Mouse (Mus musculus): Measurements from ENCODE around the gene Tcf3.

The Tcf3 gene

DNA sequence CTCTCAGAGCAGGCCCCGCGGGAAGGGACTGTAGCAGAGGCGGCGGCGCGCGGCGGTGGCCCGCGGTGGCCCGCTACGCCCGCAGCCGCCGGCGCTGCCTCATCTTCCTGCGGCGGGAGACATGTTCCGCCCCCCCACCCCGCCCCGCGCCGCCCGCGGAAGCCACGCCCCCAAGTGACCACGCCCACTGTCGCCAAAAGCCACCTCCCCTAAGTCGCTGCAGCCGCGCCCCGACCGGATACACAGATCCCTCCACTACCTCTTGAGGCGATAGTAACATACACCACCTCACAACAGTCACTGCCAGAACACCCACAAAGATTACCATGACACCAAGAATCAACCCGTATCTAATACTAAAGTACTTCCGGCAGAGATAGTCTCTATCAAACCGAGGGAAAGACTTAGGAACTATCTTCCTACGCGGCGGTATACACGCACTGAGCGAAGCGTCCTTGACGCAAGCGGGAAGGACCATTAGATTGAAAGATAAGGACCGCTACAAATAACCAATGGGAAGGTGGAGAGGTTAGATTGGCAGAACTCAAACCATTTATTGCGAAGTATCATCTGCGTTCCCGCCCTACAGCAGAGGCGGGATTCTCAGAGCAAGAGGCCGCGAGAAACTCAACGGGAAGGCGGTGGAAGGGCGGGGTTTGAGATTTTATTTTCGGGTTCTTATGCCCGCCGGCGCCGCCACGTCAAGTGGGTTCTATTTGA is at the start of gene Tcf3:
Tcf3 (minus strand) TSS at position 135 of the 720 bp plus-strand sequence.
- DNase-seq (ENCODE audit: low read depth, low spot score) = peak; percentile 100

DNA sequence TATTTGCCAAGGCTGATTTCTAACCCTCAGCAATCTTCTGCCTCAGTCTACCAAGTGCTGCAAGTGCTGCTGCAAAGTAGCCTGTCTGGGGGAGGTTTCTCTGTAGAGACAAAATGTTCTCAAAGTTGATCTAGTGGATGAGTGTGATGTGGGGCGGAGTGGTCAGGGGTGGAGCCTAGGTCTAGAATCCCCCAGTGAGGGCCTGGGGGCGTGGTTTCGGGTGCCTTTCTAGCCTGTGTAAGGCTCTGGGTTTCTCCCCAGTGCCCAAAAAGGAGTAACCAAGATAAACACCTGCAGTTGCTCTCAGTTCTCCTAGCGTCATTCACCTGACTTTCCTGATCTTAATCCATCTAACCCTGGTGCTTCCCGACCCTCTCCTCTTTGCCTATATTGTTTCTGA is 47.6 kb upstream of the Tcf3 start:
- DNase-seq (ENCODE audit: low read depth, low spot score) = peak; percentile 75

DNA sequence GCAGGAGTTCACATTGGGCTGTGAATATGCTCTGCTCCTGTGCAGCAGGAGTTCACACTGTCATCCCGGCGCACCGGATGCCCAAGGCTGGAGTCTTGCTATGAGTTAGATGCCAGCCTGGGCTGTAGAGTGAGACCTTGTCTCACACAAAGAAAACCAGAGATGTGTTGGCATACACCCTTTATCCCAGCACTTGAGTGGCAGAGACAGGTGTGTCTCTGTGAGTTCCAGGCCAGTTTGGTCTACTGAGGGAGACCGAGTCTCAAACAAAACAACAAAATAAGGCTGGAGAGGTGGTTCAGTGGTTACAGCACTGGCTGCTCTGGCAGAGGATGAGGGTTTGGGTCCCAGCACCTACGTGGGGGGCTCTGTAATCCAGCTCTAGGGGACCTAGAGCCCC is 45.1 kb upstream of the Tcf3 start:
- DNase-seq (ENCODE audit: low read depth, low spot score) = no peak

DNA sequence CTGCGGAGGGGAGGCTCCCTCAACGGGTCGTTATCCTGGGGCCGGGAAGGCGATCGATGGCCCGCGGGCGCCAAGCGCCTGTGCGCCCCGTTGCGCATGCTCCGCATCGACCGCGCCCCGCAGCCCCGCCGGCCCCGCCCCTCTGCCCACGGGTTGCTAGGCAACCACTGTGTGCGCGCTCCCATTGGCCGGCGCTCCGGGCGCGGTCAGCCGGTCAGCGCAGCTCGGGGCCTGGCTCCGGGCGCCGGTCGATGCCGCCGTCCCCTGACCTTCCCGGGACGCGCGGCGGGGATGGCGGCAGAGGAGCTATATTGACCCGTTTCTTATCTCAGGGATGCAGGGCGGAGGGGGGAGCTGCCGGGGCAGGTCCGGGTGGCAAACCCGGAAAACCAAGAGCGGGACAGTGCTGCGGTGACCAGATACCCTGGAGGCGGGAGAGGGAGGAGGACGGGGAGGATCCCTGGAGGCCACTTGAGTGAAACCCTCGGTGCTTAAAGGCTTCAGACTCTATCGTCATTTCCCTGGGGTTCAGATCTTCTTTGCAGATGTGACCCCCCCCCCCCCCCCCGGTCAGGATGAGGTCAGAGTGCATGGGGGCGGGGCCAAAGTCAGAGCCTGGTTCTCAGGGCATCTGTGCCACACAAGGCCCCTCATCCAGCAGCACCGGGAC is 42.0 kb upstream of the Tcf3 start:
- peak; percentile 76 for DNase-seq (ENCODE audit: low read depth, low spot score)

DNA sequence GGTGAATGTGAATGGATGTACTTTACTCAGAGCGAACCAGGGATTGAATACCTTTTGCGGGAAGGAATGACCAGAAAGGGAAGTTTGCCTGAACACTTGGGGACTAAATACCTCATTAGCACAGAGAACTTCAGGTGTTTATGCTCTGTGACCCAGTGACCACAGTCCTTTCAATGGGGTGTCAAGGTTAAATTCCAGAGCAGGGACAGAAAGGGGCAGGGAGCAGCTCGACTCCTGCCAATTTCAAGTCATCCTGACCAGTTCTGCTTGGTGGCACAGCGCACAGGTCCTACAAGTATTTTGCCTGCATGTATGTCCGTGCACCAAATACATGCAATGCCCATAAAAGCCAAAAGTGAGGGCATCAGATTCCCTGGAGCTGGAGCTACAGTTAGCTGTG is 31.6 kb upstream of the Tcf3 start:
- no peak for DNase-seq (ENCODE audit: low read depth, low spot score)

DNA sequence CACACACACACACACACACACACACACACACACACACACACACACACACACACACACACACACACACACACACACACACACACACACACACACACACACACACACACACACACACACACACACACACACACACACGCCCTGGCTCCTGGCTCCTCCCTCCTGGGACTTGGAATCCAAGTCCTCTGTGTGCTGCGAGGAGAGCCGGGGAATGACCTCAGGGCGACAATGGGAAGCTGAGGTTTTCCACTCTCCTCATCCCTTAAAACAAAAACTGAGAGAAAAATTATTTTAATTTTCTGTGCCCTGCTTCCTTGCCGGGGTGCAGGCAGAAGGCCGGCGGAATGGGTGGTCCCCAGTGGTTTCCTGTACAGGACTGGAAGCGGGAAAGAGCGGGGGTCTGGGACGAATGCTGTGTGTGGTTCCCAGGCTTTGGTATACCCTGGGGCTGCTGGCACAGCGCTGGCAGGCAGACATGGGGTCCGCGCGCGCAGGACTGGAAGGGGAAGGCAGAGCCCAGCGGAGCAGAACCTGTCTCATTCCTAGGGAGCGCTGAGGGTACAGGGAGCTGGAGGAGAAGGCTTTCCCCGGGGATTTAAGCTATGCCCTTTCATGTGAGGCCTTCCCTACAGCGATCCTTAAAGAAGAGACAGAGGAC is 31.1 kb upstream of the Tcf3 start:
- peak; percentile 44 for DNase-seq (ENCODE audit: low read depth, low spot score)

DNA sequence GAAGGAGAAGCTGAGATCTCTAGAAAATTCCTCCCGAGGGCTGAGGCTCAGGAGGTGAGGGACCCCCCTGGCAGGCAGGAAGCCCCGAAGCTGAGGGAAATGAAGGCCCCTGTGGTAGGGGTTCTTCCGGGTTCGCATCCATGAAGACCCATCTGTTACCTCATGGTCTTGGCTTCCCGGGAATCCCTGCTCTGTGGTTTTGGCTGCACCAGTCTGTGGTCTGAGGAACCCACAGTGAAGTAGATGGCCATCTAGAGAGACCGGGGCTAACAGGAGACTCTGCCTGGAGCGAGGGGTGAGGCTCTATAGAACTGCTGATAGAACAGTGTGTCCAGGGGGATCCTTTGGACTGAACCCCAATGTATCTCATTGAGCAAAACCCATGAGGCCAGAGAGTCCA is 27.9 kb upstream of the Tcf3 start:
- DNase-seq (ENCODE audit: low read depth, low spot score) = no peak

DNA sequence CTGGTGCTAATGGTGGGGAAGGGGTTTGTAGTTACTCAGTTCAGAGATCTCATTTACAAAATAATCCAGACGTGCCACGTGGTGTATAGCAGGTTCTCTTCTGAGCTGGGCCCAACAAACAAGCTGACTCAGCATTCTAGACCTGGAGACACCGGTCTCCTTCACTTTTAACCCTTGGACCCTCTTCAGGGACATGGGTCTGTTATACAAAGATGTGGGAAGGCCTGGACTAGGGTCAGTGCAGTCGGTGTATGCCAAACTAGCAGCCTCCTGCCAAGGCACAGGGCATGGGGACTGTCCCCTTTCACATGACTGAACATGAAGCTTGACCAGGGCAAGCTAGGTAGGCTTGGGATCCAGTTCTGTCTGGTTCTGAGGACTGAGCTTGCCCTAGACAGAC is 26.9 kb upstream of the Tcf3 start:
- no peak for DNase-seq (ENCODE audit: low read depth, low spot score)

DNA sequence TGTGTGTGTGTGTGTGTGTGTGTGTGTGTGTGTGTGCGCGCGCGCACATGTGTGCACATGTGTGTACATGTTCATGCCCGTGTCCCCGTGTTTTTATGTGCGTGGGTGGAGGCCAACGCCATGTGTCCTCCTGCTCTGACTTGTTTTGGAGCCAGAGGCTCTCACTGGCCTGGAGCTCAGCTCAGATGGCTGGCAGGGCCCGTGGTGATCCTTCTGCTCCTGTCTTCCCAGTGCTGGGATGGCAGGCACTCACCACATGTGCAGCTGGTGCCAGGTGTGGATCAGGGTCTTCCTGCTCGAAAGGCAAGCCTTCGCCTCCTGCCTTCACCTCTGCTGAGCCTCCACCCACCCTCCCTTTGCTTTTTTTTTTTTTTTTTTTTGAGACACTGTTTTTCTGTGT is 26.2 kb upstream of the Tcf3 start:
- no peak for DNase-seq (ENCODE audit: low read depth, low spot score)

DNA sequence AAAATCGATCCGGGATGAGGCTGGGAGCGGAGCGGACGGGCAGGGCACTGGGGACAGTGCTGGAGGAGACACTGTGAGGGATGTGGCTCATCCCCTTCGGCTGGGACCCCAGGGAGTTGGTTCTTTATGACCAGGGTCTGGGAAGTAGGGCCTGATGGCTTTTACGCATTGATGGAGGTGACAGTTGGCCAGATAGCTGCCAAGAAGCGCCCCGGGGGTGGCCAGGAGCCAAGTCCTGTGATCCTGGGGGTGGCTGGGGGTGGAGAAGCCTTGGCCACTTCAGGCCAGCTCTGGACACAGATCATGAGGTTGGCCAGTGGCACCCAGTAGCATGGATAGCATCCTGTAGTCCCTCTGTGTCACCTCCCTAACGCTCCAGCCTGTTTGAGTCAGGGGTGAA is 25.8 kb upstream of the Tcf3 start:
- DNase-seq (ENCODE audit: low read depth, low spot score) = no peak

DNA sequence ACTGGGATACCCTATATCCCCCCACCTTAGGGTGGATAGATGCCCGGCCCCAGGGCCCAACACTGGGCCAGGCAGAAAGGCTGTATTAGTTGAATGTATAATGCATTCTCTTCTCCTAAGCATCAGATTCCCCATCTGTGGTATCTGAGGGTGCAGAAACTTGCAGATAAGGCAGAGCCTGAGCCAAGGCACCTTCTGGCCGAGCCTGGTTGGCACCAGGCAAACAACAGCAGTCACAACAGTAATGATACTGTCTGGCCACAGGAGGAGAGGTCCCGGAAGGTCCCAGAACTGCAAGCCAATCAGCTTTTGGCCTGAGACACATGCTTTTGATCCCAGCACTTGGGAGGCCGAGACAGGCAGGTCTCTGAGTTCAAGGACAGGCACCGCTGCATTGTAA is 22.2 kb upstream of the Tcf3 start:
- no peak for DNase-seq (ENCODE audit: low read depth, low spot score)

DNA sequence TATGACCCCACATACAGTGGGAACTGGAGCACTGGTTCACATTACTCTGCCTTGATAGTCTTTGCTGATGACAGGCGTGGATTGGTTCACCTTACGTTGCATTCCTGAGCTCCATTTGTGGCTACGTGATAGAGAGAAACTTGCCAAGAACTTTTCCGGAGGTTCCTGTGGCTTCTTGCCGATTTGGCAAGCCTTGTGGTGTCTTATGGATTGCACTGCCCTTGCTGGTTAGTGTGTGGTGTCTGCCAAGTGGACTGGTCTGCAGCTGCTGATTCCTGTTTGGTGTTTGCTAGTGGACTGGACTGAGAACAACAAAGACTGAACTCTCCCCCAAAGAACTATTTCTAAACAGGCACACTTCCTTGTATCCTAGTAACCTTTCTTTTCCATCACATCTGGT is 21.3 kb upstream of the Tcf3 start:
- DNase-seq (ENCODE audit: low read depth, low spot score) = no peak

DNA sequence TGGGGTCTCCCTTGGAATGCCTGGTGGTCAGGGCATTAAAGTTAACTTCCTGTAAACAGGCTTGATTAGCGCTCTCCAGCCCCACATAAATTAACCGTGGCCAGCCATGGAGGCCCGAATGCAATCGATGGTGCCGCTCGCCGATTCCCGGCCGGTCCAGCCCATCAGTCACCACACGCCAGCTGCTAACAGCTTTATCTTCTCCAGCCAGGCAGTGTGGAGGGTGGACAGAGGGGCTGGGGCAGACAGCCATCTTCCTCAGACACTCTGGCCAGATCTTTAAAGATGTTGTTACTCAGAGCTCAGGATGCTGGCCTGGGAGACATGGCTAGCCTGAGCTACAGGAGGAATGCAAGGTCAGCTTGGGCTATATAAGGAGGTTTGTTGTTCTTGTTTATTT is 20.2 kb upstream of the Tcf3 start:
- DNase-seq (ENCODE audit: low read depth, low spot score) = no peak

DNA sequence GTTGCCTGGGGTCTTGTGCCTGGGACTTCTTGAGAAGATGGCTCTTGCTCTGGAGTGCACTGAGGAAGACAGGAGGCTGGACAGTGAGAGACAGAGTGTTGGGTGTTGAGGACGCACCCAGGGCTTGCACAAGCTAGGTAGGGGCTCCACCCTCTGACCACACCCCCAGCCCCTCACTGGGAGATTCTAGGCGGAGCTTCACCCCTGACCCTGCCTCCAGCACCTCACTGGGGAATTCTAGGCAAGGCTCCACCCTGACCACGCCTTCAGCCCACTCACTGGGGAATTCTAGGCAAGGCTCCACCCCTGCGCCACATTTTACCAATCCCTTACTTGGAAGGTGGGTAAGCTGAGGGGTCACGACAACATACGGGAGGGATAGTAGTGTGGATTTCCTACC is 17.2 kb upstream of the Tcf3 start:
- peak; percentile 97 for DNase-seq (ENCODE audit: low read depth, low spot score)

DNA sequence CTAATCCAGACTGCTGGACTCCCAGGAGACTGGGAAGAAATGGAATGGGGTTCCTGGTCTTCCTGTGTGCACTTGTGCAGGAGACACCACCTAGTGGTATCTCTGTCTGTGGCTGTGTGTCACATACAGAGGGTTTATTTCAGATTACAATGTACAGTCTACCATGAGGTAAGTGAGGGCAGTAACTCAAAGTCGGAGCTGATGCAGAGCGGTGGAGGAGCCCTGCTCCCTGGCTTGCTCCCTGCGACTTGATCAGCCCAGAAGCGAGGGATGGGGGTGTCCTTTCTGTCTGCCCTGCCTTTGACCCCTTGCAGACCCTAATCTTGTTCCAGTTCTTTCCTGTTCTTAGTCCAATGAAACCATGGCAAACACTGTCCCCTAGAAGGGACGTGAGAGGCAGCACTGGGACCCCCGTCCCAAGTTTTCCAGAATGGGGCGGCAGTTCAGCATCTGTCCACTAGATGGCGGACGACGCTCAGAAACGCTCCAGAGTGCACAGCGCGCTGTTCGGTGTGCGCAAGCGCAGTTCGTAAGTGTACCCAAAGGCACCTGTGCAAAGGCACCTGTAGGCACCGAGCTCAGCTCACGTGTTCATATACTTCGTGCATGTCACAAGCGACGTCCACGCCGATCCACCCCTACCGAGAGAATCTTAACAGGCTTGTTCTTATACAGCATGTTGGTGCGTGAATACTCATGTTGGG is 12.6 kb upstream of the Tcf3 start:
- peak; percentile 82 for DNase-seq (ENCODE audit: low read depth, low spot score)

DNA sequence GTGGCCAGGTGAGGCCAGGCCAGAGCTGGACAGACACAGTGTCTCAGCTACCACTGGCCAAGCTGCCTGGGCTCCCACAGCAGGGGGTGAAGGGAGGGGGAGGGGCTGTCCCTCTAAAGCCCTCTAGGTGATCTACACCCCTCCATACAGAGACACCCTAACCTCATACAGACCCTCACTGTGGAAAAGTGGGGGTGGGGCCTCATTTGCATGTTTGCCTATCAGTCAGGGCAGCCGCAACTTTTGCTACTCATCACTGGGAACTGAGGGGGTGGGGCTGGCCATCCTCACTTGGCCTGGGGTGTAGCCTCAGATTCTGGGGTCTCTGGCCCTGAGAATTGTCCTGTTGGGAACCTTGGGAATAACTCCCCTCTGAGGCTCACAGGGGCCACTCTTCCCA is 11.6 kb upstream of the Tcf3 start:
- DNase-seq (ENCODE audit: low read depth, low spot score) = no peak

DNA sequence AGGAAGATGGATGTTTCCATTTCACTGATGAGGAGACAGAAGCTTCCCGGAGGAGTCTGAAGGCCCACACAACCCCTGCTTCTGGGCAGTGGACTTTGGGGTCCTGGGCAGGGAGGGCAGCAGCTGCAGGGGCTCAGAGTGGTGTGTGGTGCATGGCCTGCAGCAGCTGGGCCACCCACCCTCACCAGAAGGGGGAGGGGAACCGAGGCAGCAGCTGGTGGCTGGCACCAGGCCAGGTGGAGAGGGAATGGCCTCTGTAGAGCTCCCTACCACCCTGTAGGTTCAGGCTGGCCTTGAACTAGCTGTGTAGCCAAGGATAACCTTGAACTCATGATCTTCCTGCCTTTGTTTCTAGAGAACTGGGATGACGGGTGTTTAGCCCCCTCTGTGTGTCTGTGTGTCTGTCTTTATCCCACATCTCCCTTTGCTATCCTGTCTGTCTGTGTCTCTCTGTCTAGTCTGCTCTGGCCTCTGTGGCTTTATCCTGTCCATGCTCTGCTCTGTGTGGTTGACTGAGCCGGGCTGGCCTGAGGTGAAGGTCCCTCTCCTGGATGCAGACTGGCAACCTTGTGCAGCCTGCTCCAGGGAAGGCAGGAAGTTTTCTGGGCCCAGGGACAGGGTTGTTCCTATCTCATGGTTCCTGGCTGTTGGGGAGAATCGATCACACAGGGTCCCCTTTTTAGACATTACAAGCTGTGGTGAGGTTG is 11.0 kb upstream of the Tcf3 start:
- DNase-seq (ENCODE audit: low read depth, low spot score) = no peak

DNA sequence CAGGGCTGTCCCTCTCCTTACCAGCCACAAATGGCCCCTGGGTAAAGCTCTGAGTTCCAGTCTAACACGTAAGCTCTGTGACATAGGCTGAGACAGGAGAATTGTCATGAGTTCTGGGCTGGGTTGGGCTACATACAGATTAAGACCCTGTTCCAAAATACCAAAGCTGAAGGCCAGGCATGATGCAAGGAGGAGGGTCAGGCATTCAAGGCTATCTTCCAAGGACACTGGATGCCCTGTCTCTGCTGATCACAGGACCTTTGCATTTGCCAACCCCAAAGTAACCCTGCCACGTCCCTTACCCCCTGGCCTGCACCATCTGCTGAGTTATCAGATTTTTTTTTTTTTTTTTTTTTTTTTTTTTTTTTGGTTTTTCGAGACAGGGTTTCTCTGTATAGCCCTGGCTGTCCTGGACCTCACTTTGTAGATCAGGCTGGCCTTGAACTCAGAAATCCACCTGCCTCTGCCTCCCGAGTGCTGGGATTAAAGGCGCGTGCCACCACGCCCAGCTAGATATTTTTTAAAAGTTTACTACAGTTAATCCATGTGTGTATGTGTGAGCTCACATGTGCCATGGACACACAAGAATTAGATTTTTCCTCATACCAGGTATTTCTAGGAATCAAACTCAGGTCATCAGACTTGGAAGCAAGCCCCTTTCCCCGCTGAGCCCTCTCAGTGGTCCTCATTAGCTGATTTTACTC is 10.3 kb upstream of the Tcf3 start:
- DNase-seq (ENCODE audit: low read depth, low spot score) = no peak

DNA sequence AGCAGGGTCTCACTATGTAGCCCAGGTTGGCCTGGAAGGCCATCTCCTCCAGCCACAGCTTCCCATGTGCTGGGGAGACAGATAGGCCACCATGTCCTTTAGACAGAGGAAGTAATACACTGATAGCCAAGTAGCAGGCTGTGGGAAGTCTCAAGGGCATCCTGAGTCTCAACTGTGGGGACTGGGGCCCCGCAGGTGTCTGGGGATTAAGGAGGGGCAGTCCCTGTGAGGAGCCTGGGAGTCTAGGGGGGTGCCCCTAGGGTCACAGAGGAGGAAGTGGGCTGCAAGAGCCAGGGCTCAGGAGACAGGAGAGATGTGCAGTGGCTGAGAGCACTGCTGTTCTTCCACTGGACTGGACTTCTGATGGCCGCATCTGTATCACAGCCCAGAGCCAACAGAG is 9.5 kb upstream of the Tcf3 start:
- DNase-seq (ENCODE audit: low read depth, low spot score) = no peak

DNA sequence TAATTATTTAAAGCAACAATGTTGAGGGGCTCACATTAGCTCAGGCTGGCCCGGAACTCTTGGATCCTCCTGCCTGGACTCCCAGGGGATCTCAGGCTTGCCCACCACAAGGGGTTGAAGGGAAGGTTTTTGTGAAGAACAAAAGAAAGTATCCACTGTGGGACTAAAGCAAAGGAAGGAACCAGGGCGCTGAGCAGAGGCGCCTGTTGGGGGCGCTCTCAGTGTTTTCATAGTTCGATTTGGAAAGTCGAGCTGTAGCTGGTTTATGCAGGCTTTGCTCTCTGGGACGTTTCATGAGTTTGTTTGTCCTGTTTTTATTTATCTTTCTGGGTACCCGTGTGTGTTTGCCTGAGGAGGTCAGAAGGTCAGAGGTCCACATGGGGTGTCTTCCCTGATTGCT is 8.2 kb upstream of the Tcf3 start:
- peak; percentile 74 for DNase-seq (ENCODE audit: low read depth, low spot score)

DNA sequence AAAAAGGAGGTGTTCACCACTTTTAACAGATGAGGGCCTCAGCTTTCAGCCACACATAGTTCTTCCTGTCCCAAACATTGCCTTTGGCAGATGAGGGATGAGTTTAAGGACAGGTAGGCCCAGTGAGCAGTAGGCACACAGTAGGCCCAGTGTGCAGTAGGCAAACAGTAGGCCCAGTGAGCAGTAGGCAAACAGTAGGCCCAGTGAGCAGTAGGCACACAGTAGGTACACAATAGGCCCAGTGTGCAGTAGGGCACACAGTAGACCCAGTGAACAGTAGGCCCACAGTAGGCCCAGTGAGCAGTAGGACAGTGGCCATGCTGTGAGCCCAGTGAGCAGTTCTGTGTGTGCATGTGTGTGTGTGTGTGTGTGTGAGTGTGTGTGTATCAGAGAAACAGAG is 6.6 kb upstream of the Tcf3 start:
- no peak for DNase-seq (ENCODE audit: low read depth, low spot score)

Data from R1 (cell line).